Mouse (Mus musculus): ENCODE measurements at regions not wholly inside any gene's neighbourhood (a gene's known extent, or its start where the extent isn't known, plus 50 kb on each side); places are given as distances from the start of the nearest gene placed in this dataset.

DNA sequence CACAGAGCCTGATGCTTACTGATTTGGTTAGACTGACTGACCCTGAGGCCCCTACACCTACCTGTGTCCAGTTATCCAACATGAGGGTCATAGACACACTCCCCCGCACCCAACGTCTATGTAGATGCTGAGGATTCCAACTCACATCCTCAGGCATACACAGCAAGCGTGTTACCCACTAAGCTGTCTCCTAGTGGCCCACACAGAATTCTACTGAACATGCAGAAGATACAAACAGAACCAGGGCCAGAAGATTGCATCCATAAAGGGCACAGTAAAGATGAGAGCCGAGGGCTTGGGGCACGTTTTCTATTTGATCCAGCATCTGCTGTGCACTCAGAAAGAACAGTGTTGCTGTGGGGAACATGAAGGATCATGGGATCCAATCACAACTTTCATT lies 564.0 kb downstream of the Dok5 start:
- TF ChIP-seq CTCF (IDR thresholded peaks at IDR 0.05; ENCODE audit: insufficient read depth, low read length) (no peak), POLR2A (IDR thresholded peaks at IDR 0.05; ENCODE audit: borderline replicate concordance, extremely low read depth, low read depth, low read length) (no peak)

All from lung, adult 2 months (tissue).